Mouse (Mus musculus): ENCODE data around the gene Pla2g12b. TPM values are rescaled to one million over a fixed set of nuclear protein-coding genes. Genes with fewer than 3 reads are reported as not detected.

Pla2g12b gene
- polyA plus RNA-seq, 1 experiment from 2014 or later = not detected

DNA sequence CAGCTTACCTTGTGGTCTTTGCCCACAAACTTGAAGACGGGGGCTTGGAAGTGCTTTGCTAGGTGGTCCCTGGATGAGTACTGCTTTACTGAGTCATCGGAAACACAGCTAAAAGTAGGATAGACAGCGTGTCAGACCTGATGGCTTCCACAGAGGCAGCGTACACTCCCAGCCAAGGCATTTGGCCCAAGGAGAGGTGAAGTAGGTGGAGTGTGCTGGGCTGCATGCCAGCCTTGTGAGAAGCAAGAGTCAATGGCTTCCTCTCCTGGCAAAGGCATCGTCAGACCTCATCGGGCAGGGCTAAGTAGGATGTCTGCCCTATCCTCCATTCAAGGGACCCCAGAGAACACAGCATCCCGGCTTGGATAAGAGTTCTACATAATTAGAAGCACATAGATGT lies 21.9 kb downstream of the Pla2g12b start:
- Histone ChIP-seq H3K4me1 (ENCODE audit: control insufficient read depth, insufficient read depth, low read length) (no peaks in the 10 kb centered on the region), H3K36me3 (ENCODE audit: control insufficient read depth, insufficient read depth, low read length) (no peaks in the 10 kb centered on the region), H3K27me3 (replicated peaks; ENCODE audit: control insufficient read depth, insufficient read depth, low read length) (no peaks in the 10 kb centered on the region), H3K4me3 (ENCODE audit: low read depth, low read length) (no peak overlapping the region), H3K9me3 (replicated peaks; ENCODE audit: control insufficient read depth, low read length) (no peaks in the 10 kb centered on the region), H3K4me2 (ENCODE audit: low read length) (no peak overlapping the region), H3K27ac (ENCODE audit: low read depth, low read length) (no peak overlapping the region), H3K9ac (ENCODE audit: low read length) (no peak overlapping the region)
- no peak for DNase-seq (ENCODE audit: low spot score)
- no peak for ATAC-seq
- 80% methylated on average over 7 of the region's 7 CpGs for WGBS

DNA sequence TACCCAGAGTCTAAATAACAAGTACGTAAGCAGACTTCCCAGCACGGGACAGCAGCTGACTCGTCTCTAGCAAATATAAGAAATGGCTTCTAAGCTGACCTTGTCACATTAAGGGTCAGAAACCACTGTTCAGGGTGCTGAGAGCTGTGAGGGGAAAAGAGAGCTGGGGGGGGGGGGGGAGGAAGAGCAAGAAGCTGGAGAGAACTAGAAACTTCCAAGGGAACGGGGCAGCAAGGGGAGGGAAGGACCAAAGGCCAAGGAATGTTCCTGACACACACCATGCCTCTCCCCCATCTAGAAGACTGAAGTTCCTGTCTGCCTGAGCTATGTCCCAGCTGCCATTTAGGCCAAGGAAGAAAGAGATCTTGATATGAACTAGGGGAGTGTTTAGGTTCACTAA lies 22.9 kb downstream of the Pla2g12b start:
- Histone ChIP-seq H3K36me3 (ENCODE audit: control insufficient read depth, insufficient read depth, low read length) (no peaks in the 10 kb centered on the region), H3K4me3 (ENCODE audit: low read depth, low read length) (no peak overlapping the region), H3K9ac (ENCODE audit: low read length) (no peak overlapping the region), H3K27me3 (replicated peaks; ENCODE audit: control insufficient read depth, insufficient read depth, low read length) (no peaks in the 10 kb centered on the region), H3K4me2 (ENCODE audit: low read length) (no peak overlapping the region), H3K27ac (ENCODE audit: low read depth, low read length) (no peak overlapping the region), H3K4me1 (ENCODE audit: control insufficient read depth, insufficient read depth, low read length) (no peaks in the 10 kb centered on the region), H3K9me3 (replicated peaks; ENCODE audit: control insufficient read depth, low read length) (no peaks in the 10 kb centered on the region)
- WGBS = 91% methylated on average over 4 of the region's 4 CpGs
- DNase-seq (ENCODE audit: low spot score) = no peak
- no peak for ATAC-seq

DNA sequence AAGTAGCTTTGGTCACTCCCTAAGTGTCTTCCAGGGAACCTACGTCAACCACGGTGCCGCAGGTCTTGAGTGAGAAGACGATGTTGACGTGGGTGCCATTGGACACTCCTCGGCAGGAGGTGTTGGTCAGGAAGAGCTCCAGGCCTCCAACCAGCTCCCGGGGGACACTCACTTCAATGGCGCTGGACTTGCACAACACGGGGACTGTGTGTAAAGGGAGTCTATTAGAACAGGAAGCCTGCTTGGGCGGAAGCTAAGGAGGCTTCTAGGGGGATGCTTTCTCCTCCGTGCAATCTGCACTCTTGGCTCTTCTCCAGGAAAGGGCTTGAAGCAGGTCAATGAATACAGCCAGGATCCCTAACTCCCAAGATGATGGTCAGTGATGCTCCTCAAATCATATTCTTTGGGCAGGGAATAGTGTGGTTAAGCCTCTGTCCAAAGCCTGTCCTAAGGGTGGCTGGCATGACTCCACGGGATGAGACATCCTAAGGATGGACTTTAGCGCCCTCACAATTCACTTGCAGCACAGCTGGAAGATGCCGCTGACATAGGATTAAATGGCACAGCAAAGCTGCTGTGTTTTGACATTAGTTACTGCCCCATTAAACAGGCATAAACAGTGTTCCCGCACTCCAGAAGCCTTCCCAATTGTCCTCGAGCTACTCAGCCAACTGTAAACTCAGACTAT lies 26.1 kb downstream of the Pla2g12b start:
- WGBS = 80% methylated on average over 16 of the region's 16 CpGs
- Histone ChIP-seq H3K36me3 (ENCODE audit: control insufficient read depth, insufficient read depth, low read length) (no peaks in the 10 kb centered on the region), H3K9ac (ENCODE audit: low read length) (no peak overlapping the region), H3K27me3 (replicated peaks; ENCODE audit: control insufficient read depth, insufficient read depth, low read length) (no peaks in the 10 kb centered on the region), H3K4me3 (ENCODE audit: low read depth, low read length) (no peak overlapping the region), H3K4me1 (ENCODE audit: control insufficient read depth, insufficient read depth, low read length) (no peaks in the 10 kb centered on the region), H3K4me2 (ENCODE audit: low read length) (no peak overlapping the region), H3K9me3 (replicated peaks; ENCODE audit: control insufficient read depth, low read length) (no peaks in the 10 kb centered on the region), H3K27ac (ENCODE audit: low read depth, low read length) (no peak overlapping the region)
- DNase-seq (ENCODE audit: low spot score) (no peak), ATAC-seq (no peak)

DNA sequence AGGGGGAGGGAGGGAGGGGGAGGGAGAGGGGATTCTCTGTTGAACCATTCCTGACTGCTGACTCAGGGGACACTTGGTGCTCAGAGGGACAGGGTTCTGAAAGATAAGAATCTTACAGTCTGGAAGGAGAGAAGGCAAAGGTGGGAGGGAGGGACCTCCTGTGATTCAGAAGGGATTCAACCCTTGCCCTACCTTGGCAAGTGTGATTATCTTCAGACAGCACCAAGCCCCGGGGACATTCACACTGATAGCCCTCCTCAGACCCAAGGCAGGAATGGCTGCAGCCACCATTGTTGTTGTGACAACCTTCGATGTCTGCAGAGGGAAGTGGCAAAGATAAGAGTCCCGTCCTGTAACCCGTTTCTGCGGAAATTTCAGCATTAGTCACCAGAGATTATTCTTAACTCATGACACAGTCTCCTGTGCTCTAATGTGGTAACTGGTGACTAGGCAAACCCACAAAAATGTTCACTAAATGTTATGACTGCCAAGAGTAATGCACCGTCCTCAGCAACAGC lies 27.3 kb downstream of the Pla2g12b start:
- no peak overlapping the region for H3K9ac ChIP-seq (ENCODE audit: low read length)
- H3K36me3 ChIP-seq (ENCODE audit: control insufficient read depth, insufficient read depth, low read length) = no peaks in the 10 kb centered on the region
- ATAC-seq = no peak
- no peak overlapping the region for H3K4me2 ChIP-seq (ENCODE audit: low read length)
- no peaks in the 10 kb centered on the region for H3K27me3 ChIP-seq (replicated peaks; ENCODE audit: control insufficient read depth, insufficient read depth, low read length)
- DNase-seq (ENCODE audit: low spot score) = no peak
- H3K9me3 ChIP-seq (replicated peaks; ENCODE audit: control insufficient read depth, low read length) = no peaks in the 10 kb centered on the region
- H3K4me3 ChIP-seq (ENCODE audit: low read depth, low read length) = no peak overlapping the region
- WGBS = 77% methylated on average over 6 of the region's 6 CpGs
- H3K27ac ChIP-seq (ENCODE audit: low read depth, low read length) = no peak overlapping the region
- H3K4me1 ChIP-seq (ENCODE audit: control insufficient read depth, insufficient read depth, low read length) = no peaks in the 10 kb centered on the region

DNA sequence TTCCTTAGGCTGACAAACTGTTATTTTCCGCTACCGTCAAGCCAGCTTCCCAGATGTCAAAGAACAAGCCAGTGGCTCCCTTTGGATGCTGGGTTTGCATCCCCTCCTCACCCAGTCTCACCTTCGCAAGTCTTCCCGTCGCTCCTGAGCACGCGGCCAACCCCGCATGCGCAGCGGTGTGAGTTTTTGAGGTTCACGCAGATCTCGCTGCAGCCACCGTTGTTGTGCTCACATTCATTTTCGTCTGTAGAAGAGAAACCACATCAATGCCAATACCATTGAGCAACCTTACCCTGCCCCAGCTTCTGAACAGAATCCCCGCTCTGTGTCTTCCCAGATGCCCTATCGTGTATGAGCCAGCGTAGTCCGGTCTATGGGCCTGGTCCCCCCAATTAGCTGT lies 32.3 kb downstream of the Pla2g12b start:
- no peak overlapping the region for H3K4me2 ChIP-seq (ENCODE audit: low read length)
- H3K27ac ChIP-seq (ENCODE audit: low read depth, low read length) = no peak overlapping the region
- no peaks in the 10 kb centered on the region for H3K9me3 ChIP-seq (replicated peaks; ENCODE audit: control insufficient read depth, low read length)
- ATAC-seq (no peak), DNase-seq (ENCODE audit: low spot score) (no peak)
- H3K4me1 ChIP-seq (ENCODE audit: control insufficient read depth, insufficient read depth, low read length) = no peaks in the 10 kb centered on the region
- H3K4me3 ChIP-seq (ENCODE audit: low read depth, low read length) = no peak overlapping the region
- no peak overlapping the region for H3K9ac ChIP-seq (ENCODE audit: low read length)
- no peaks in the 10 kb centered on the region for H3K27me3 ChIP-seq (replicated peaks; ENCODE audit: control insufficient read depth, insufficient read depth, low read length)
- WGBS = 94% methylated on average over 18 of the region's 18 CpGs
- H3K36me3 ChIP-seq (ENCODE audit: control insufficient read depth, insufficient read depth, low read length) = no peaks in the 10 kb centered on the region

DNA sequence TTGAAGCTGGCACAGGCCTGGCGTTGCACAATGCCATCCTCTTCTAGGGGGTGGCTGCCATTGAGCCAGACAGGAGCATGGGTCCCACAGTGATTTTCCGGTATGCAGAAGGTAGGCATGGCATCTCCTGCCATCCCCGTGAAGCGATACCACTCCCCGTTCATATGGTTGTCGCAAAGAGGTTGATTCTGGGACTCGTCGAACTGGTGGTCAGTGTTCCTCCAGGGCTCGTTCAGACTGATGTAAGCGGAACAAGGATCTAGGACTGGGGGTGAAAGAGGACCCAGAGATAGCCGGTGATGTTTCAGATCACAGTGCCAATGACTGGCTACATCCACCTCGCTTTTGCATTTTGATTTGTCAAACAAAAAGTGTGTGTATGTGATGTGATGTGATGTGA lies 35.2 kb downstream of the Pla2g12b start:
- no peak for DNase-seq (ENCODE audit: low spot score)
- 92% methylated on average over 12 of the region's 12 CpGs for WGBS
- no peaks in the 10 kb centered on the region for H3K9me3 ChIP-seq (replicated peaks; ENCODE audit: control insufficient read depth, low read length)

DNA sequence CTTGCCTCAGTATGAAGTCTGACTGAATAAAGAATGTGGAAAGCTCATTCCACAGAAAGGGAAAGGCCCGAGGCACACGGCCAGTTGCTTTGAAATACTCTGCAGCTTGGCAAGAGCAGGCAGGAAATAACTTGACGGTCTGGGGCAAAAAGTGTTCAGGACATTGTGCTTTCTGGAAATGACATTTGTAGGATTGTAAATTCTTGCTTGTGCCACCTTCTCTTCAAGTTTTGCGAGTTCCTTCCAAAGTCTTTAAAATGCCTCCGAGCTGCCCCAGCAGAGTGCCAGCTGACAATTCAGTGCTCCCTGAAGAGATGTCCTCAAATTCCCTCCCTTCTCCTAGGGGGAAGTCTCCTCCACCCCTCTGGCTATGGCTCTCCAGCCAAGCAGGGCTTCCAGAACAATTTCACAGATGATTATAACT lies 36.1 kb downstream of the Pla2g12b start:
- H3K36me3 ChIP-seq (ENCODE audit: control insufficient read depth, insufficient read depth, low read length) = no peaks in the 10 kb centered on the region
- no peak overlapping the region for H3K9ac ChIP-seq (ENCODE audit: low read length)
- no peaks in the 10 kb centered on the region for H3K27me3 ChIP-seq (replicated peaks; ENCODE audit: control insufficient read depth, insufficient read depth, low read length)
- 68% methylated on average over 5 of the region's 5 CpGs for WGBS
- no peaks in the 10 kb centered on the region for H3K9me3 ChIP-seq (replicated peaks; ENCODE audit: control insufficient read depth, low read length)
- H3K4me1 ChIP-seq (ENCODE audit: control insufficient read depth, insufficient read depth, low read length) = no peaks in the 10 kb centered on the region; the same call in 1 of the 2 replicates
- ATAC-seq (no peak), DNase-seq (ENCODE audit: low spot score) (peak; percentile 19)
- H3K4me3 ChIP-seq (ENCODE audit: low read depth, low read length) = no peak overlapping the region
- H3K27ac ChIP-seq (ENCODE audit: low read depth, low read length) = no peak overlapping the region
- no peak overlapping the region for H3K4me2 ChIP-seq (ENCODE audit: low read length)

More for the DNA sequence above, 35.2 kb downstream of the Pla2g12b start:
- H3K9ac ChIP-seq (ENCODE audit: low read length) = no peak overlapping the region
- no peak for ATAC-seq
- H3K4me1 ChIP-seq (ENCODE audit: control insufficient read depth, insufficient read depth, low read length) = no peaks in the 10 kb centered on the region
- no peaks in the 10 kb centered on the region for H3K36me3 ChIP-seq (ENCODE audit: control insufficient read depth, insufficient read depth, low read length)
- H3K4me3 ChIP-seq (ENCODE audit: low read depth, low read length) = no peak overlapping the region
- no peak overlapping the region for H3K27ac ChIP-seq (ENCODE audit: low read depth, low read length)
- no peaks in the 10 kb centered on the region for H3K27me3 ChIP-seq (replicated peaks; ENCODE audit: control insufficient read depth, insufficient read depth, low read length)
- no peak overlapping the region for H3K4me2 ChIP-seq (ENCODE audit: low read length)

DNA sequence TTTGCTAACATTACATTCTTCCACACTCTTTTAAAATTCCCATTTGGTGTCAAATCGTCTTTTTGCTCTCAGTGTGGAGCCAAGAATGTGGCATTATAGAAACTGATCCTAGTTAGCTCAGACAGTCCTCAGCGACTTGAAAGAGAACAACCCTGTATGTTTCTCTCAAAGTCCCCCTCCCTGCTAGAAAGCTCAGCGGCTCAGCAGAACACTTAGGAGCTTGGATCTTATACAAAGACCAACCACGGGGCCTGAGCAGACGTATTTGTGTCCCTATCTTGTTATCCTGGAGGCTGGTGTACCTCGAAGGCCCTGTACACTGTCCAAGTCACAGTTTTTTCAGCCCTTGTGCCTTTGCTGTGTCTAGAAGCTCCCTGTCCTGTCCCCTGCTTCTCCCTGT lies 36.7 kb downstream of the Pla2g12b start:
- H3K27me3 ChIP-seq (replicated peaks; ENCODE audit: control insufficient read depth, insufficient read depth, low read length) = no peaks in the 10 kb centered on the region
- H3K4me1 ChIP-seq (ENCODE audit: control insufficient read depth, insufficient read depth, low read length) = no peaks in the 10 kb centered on the region; the same call in 1 of the 2 replicates
- H3K4me3 ChIP-seq (ENCODE audit: low read depth, low read length) = no peak overlapping the region
- ATAC-seq (no peak), DNase-seq (ENCODE audit: low spot score) (no peak)
- no peak overlapping the region for H3K27ac ChIP-seq (ENCODE audit: low read depth, low read length)
- no peaks in the 10 kb centered on the region for H3K36me3 ChIP-seq (ENCODE audit: control insufficient read depth, insufficient read depth, low read length)
- 40% methylated on average over 6 of the region's 6 CpGs for WGBS
- no peak overlapping the region for H3K4me2 ChIP-seq (ENCODE audit: low read length)
- no peaks in the 10 kb centered on the region for H3K9me3 ChIP-seq (replicated peaks; ENCODE audit: control insufficient read depth, low read length)
- H3K9ac ChIP-seq (ENCODE audit: low read length) = no peak overlapping the region

DNA sequence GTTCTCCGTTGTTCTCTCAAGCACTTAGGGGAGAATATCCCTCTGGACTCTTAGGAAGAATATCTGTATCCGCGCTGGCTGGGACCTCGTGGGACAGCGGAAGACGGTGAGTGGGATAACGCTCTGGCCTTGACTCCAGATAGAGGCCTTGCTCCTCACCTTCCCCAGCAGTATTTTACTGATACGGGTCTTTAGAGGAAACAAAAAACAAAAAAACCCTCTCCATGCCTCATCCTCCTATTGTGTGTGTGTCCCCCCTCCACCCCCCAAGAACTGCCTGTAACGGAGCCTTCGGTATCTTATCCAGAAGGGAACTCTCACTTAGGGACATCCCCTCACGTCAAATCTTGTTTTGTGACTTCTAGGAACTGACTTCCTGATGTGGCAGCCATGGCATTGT lies 38.3 kb downstream of the Pla2g12b start, which contains the start of gene Oit3:
TSS of gene Oit3 (minus strand) at position 44 of the 400 bp plus-strand sequence.
- Histone ChIP-seq H3K4me3 (ENCODE audit: low read depth, low read length) (no peak within 1 kb of the TSS), H3K4me1 (ENCODE audit: control insufficient read depth, insufficient read depth, low read length) (no peaks in the 10 kb centered on the region; the same call in 1 of the 2 replicates), H3K27me3 (replicated peaks; ENCODE audit: control insufficient read depth, insufficient read depth, low read length) (no peaks in the 10 kb centered on the region), H3K9ac (ENCODE audit: low read length) (no peak within 1 kb of the TSS), H3K4me2 (ENCODE audit: low read length) (no peak within 1 kb of the TSS), H3K36me3 (ENCODE audit: control insufficient read depth, insufficient read depth, low read length) (no peaks in the 10 kb centered on the region), H3K9me3 (replicated peaks; ENCODE audit: control insufficient read depth, low read length) (no peaks in the 10 kb centered on the region), H3K27ac (ENCODE audit: low read depth, low read length) (no peak within 1 kb of the TSS)
- no peak for ATAC-seq
- 90% methylated on average over 11 of the region's 11 CpGs for WGBS
- DNase-seq (ENCODE audit: low spot score) = no peak
